Mouse (Mus musculus) lung, embryonic 16.5 days (tissue): ENCODE measurements at regions not wholly inside any gene's neighbourhood (a gene's known extent, or its start where the extent isn't known, plus 50 kb on each side); places are given as distances from the start of the nearest gene placed in this dataset.

Experiments used
- ATAC-seq: fragments of 200-750 bp; cut with Nextera tagmentation; 2 replicates; pipeline ENCODE4 v1.8.0; 2017; ENCODE audit warnings: low read depth, mild to moderate bottlenecking, moderate library complexity
- H3K27ac ChIP-seq: fragments of 300-500 bp; sonication (generic); 2 replicates; pipeline ENCODE4 v1.5.1; 2014; ENCODE audit warnings: mild to moderate bottlenecking, control low read depth, low read length
- H3K27me3 ChIP-seq: fragments of 300-500 bp; sonication (generic); 2 replicates; pipeline ENCODE4 v1.6.1; 2014; ENCODE audit warnings: low read depth, low read length, mixed read lengths; ENCODE audit not compliant: control insufficient read depth, insufficient read depth
- H3K36me3 ChIP-seq: fragments of 300-500 bp; sonication (generic); 2 replicates; pipeline ENCODE4 v1.6.1; 2014; ENCODE audit warnings: low read length; ENCODE audit not compliant: control insufficient read depth, insufficient read depth
- H3K4me1 ChIP-seq: fragments of 300-500 bp; sonication (generic); replicated peaks from 2 replicates; pipeline ENCODE4 v1.6.1; 2014; ENCODE audit warnings: low read length, mixed read lengths; ENCODE audit not compliant: control insufficient read depth, insufficient read depth
- H3K4me2 ChIP-seq: fragments of 300-500 bp; sonication (generic); 2 replicates; pipeline ENCODE4 v1.6.1; 2014; ENCODE audit warnings: low read depth, low read length, control low read depth
- H3K4me3 ChIP-seq: fragments of 300-500 bp; sonication (generic); 2 replicates; pipeline ENCODE4 v1.5.1; 2014; ENCODE audit warnings: mild to moderate bottlenecking, low read length, control low read depth
- H3K9ac ChIP-seq: fragments of 300-500 bp; sonication (generic); 2 replicates; pipeline ENCODE4 v1.6.1; 2014; ENCODE audit warnings: low read length, control low read depth
- H3K9me3 ChIP-seq: fragments of 300-500 bp; sonication (generic); 2 replicates; pipeline ENCODE4 v1.6.1; 2016; ENCODE audit warnings: low read length; ENCODE audit not compliant: control insufficient read depth
- WGBS: fragments of 180-500 bp; shearing (Covaris S2); extraction: QIAGEN DNeasy Blood & Tissue Kit; methylation state at CpG from one replicate; pipeline ENCODE4 v1.1.7; 2014; 5-methylcytosine and 5-hydroxymethylcytosine counted together

DNA sequence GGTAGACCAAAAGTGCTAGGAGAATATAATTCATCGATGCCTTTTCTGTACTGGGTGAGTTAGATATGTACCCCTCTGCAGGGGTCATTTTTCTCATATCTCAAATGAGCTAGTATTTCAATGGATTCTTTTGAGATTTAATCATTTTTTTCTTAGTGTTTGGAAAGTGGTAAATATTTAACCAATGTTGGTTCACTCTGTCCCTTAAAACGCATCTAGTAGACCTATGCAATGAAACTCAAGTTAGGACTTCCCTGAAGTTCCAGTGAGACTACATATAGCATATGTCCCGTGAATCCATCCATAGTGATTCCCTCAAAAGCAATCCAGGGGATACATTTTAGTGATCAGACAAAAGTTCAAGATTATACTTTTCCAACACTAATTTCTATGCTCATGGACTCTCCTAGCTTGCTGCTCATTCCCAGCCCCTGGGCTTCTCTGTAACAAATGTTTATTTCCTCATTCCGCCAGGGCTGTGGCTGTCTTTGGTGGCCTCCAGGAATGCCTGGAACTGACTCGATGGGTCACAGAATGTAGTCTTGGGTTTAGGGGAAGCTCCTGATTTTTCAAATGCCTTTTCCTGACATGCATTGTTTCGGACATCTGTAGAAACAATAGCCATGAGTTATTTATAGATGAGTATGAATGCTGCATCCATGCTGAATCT, 74.4 kb upstream of the Slco3a1 start:
- no peak overlapping the region for H3K27ac ChIP-seq
- H3K4me3 ChIP-seq = no peak overlapping the region
- no peak overlapping the region for H3K4me2 ChIP-seq
- no peaks in the 10 kb centered on the region for H3K27me3 ChIP-seq
- peaks cover 3% of the 10 kb centered on the region; the same call in 1 of the 2 replicates for H3K4me1 ChIP-seq
- no peak for ATAC-seq
- no peak overlapping the region for H3K9ac ChIP-seq
- no peaks in the 10 kb centered on the region for H3K36me3 ChIP-seq
- WGBS = 61% methylated on average over 6 of the region's 6 CpGs
- no peaks in the 10 kb centered on the region for H3K9me3 ChIP-seq
